Mouse (Mus musculus): ENCODE measurements around the gene Spn.
"Not testable (repeated sequence)": the region's sequence is repeated elsewhere in the genome, so short reads cannot be mapped to it uniquely, and the experiment has no call there.

Gene Spn

GRCm38 (mm10) chr7:127103960-127104359, 33.7 kb downstream of the Spn start:
- no peak for DNase-seq

GRCm38 (mm10) chr7:127102148-127102547, 35.5 kb downstream of the Spn start:
- DNase-seq, result no peak

GRCm38 (mm10) chr7:127101451-127102016, 36.1 kb downstream of the Spn start:
- no peak for DNase-seq

- no peak for DNase-seq
These were observed 38.1 kb downstream of the Spn start for GRCm38 (mm10) chr7:127099528-127099927.

- DNase-seq, result no peak
These were observed 38.7 kb downstream of the Spn start for GRCm38 (mm10) chr7:127098950-127099349.

- no peak for DNase-seq
These were observed 39.1 kb downstream of the Spn start for GRCm38 (mm10) chr7:127098521-127098920.

GRCm38 (mm10) chr7:127096456-127096855, 41.2 kb downstream of the Spn start:
- DNase-seq, result no peak

- DNase-seq, result no peak
These were observed 43.7 kb downstream of the Spn start for GRCm38 (mm10) chr7:127093914-127094313.

- DNase-seq, result peak; percentile 24
These were observed 46.3 kb downstream of the Spn start, which contains the start of gene AI467606 for GRCm38 (mm10) chr7:127091114-127091896. Gene AI467606 (plus strand): TSS chr7:127091359.

GRCm38 (mm10) chr7:127090154-127091113, 47.2 kb downstream of the Spn start:
- DNase-seq, result no peak

GRCm38 (mm10) chr7:127088901-127089845, 48.5 kb downstream of the Spn start:
- DNase-seq, result peak; percentile 44

- DNase-seq, result no peak
These were observed 49.5 kb downstream of the Spn start for GRCm38 (mm10) chr7:127088083-127088482.

- not testable (repeated sequence) for DNase-seq
These were observed 50.2 kb downstream of the Spn start, which contains the start of gene Zg16 for GRCm38 (mm10) chr7:127087278-127088010. Gene Zg16 (minus strand): TSS chr7:127087328.

- DNase-seq, result not testable (repeated sequence)
These were observed 51.9 kb downstream of the Spn start for GRCm38 (mm10) chr7:127085751-127086150.

- DNase-seq, result no peak
These were observed 52.8 kb downstream of the Spn start for GRCm38 (mm10) chr7:127084794-127085193.

GRCm38 (mm10) chr7:127083689-127084088, 53.9 kb downstream of the Spn start:
- DNase-seq, result no peak

- no peak for DNase-seq
These were observed 54.6 kb downstream of the Spn start for GRCm38 (mm10) chr7:127082995-127083394.

GRCm38 (mm10) chr7:127082271-127082670, 55.4 kb downstream of the Spn start:
- DNase-seq, result no peak
